Mouse (Mus musculus): ENCODE measurements around the gene Lin37. TPM values are rescaled to one million over a fixed set of nuclear protein-coding genes. Genes with fewer than 3 reads are reported as not detected.
A peak's percentile ranks its signal among the peaks of the same experiment; 100 is the strongest.

Gene Lin37
- polyA plus RNA-seq, 2 experiments: 35.8 to 38.5 TPM

GRCm38 (mm10) chr7:30562526-30563116, 3.0 kb upstream of the Lin37 start:
- WGBS: 1% methylated on average over 27 of the region's 27 CpGs
- H3K27me3 ChIP-seq (ENCODE audit: control insufficient read depth, insufficient read depth, low read length): no peaks in the 10 kb centered on the region
- H3K9ac ChIP-seq (ENCODE audit: low read depth, low read length, severe bottlenecking): peak overlapping the region; percentile 55
- DNase-seq (ENCODE audit: low spot score) (peak; percentile 3), ATAC-seq (ENCODE audit: low FRiP score, low read depth) (no peak; the same call in 1 of the 2 replicates)
- peaks cover 16% of the 10 kb centered on the region for H3K4me1 ChIP-seq (ENCODE audit: control insufficient read depth, insufficient read depth, low read length)
- no peaks in the 10 kb centered on the region for H3K9me3 ChIP-seq (ENCODE audit: control insufficient read depth, low read length)
- no peak for TF ChIP-seq POLR2A (IDR thresholded peaks at IDR 0.05; ENCODE audit: borderline replicate concordance, extremely low read depth, insufficient read depth, insufficient read length)
- H3K4me3 ChIP-seq (replicated peaks; ENCODE audit: low read length): peak overlapping the region; percentile 74
- peak overlapping the region; percentile 86 for H3K27ac ChIP-seq (replicated peaks; ENCODE audit: low read depth, low read length)
- peaks cover 26% of the 10 kb centered on the region for H3K36me3 ChIP-seq (ENCODE audit: control insufficient read depth, insufficient read depth, low read length)
- H3K4me2 ChIP-seq (replicated peaks; ENCODE audit: low read depth, low read length, severe bottlenecking): peak overlapping the region; percentile 48

DNA sequence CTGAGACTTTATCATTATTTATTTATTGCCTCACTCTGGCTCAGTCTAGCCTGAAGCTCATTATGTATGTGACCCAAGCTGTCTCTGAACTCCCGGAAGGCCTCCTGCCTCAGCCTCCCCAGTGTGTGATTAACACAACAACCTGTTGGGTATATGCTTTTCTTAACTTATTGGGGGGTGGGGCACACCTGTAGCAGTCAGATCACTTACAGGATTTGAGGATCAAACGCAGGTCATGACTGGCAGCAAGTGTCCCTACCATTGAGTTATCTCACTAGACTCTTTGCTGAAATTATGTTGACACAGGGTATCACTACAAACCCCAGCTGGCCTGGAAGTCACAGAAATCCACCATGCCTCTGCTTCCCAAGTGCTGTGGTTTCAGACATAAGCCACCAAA, 658 bp upstream of the Lin37 start:
- no peak overlapping the region for H3K27ac ChIP-seq (replicated peaks; ENCODE audit: low read depth, low read length)
- H3K4me2 ChIP-seq (replicated peaks; ENCODE audit: low read depth, low read length, severe bottlenecking): no peak overlapping the region
- no peak overlapping the region for H3K9ac ChIP-seq (ENCODE audit: low read depth, low read length, severe bottlenecking)
- peaks cover 16% of the 10 kb centered on the region for H3K4me1 ChIP-seq (ENCODE audit: control insufficient read depth, insufficient read depth, low read length)
- ATAC-seq (ENCODE audit: low FRiP score, low read depth): no peak
- H3K4me3 ChIP-seq (replicated peaks; ENCODE audit: low read length): no peak overlapping the region
- WGBS: 70% methylated on average over 2 of the region's 2 CpGs
- H3K36me3 ChIP-seq (ENCODE audit: control insufficient read depth, insufficient read depth, low read length): peaks cover 31% of the 10 kb centered on the region
- DNase-seq (ENCODE audit: low spot score): no peak
- H3K27me3 ChIP-seq (ENCODE audit: control insufficient read depth, insufficient read depth, low read length): no peaks in the 10 kb centered on the region
- no peaks in the 10 kb centered on the region for H3K9me3 ChIP-seq (ENCODE audit: control insufficient read depth, low read length)
- no peak for TF ChIP-seq POLR2A (IDR thresholded peaks at IDR 0.05; ENCODE audit: borderline replicate concordance, extremely low read depth, insufficient read depth, insufficient read length)

GRCm38 (mm10) chr7:30558656-30559442, 789 bp downstream of the Lin37 start:
- Histone ChIP-seq H3K36me3 (ENCODE audit: control insufficient read depth, insufficient read depth, low read length) (peaks cover 37% of the 10 kb centered on the region), H3K9ac (ENCODE audit: low read depth, low read length, severe bottlenecking) (peak overlapping the region; percentile 67), H3K4me3 (replicated peaks; ENCODE audit: low read length) (peak overlapping the region; percentile 59), H3K4me2 (replicated peaks; ENCODE audit: low read depth, low read length, severe bottlenecking) (peak overlapping the region; percentile 91), H3K27ac (replicated peaks; ENCODE audit: low read depth, low read length) (peak overlapping the region; percentile 39; the same call in 1 of the 2 replicates), H3K4me1 (ENCODE audit: control insufficient read depth, insufficient read depth, low read length) (peaks cover 13% of the 10 kb centered on the region), H3K9me3 (ENCODE audit: control insufficient read depth, low read length) (no peaks in the 10 kb centered on the region), H3K27me3 (ENCODE audit: control insufficient read depth, insufficient read depth, low read length) (no peaks in the 10 kb centered on the region)
- no peak for TF ChIP-seq POLR2A (IDR thresholded peaks at IDR 0.05; ENCODE audit: borderline replicate concordance, extremely low read depth, insufficient read depth, insufficient read length)
- no peak for DNase-seq (ENCODE audit: low spot score)
- WGBS: 14% methylated on average over 12 of the region's 12 CpGs
- ATAC-seq (ENCODE audit: low FRiP score, low read depth): no peak

DNA sequence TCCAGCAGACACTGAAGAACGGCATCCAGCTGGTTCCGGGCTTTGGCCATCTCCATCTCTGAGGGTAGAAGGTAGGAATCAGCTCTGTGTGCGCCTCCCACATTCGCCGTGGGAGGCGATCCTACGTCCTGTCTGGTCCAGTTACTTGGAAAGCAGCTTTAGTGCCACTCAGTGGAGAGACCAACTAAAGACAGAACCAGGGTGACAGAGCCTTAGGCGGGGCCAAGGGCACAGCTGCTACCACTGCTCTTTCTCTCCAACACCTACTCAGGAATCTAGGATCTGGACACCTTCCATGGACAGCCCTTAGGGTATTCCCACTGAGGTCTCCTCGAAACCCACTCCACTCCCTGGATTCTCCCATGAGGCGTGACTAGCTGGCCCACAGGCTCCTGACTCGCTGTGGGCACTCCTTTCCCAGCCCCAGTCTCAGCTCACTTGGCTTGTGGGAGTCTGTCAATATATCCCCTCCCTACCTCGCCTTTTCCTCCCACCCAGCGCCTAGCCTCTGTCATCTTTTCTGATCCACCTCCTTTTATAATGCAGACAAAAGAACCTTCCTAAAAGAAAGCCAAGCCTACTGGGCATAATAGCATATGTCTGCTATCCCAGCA, 1.6 kb downstream of the Lin37 start:
- no peak for ATAC-seq (ENCODE audit: low FRiP score, low read depth)
- H3K4me2 ChIP-seq (replicated peaks; ENCODE audit: low read depth, low read length, severe bottlenecking): peak overlapping the region; percentile 91; the same call in 1 of the 2 replicates

GRCm38 (mm10) chr7:30556894-30557536, 2.6 kb downstream of the Lin37 start:
- Histone ChIP-seq H3K4me1 (ENCODE audit: control insufficient read depth, insufficient read depth, low read length) (peaks cover 23% of the 10 kb centered on the region), H3K36me3 (ENCODE audit: control insufficient read depth, insufficient read depth, low read length) (peaks cover 37% of the 10 kb centered on the region), H3K4me2 (replicated peaks; ENCODE audit: low read depth, low read length, severe bottlenecking) (no peak overlapping the region), H3K4me3 (replicated peaks; ENCODE audit: low read length) (no peak overlapping the region), H3K9me3 (ENCODE audit: control insufficient read depth, low read length) (no peaks in the 10 kb centered on the region), H3K9ac (ENCODE audit: low read depth, low read length, severe bottlenecking) (no peak overlapping the region), H3K27me3 (ENCODE audit: control insufficient read depth, insufficient read depth, low read length) (no peaks in the 10 kb centered on the region), H3K27ac (replicated peaks; ENCODE audit: low read depth, low read length) (no peak overlapping the region)
- TF ChIP-seq POLR2A (IDR thresholded peaks at IDR 0.05; ENCODE audit: borderline replicate concordance, extremely low read depth, insufficient read depth, insufficient read length): no peak
- DNase-seq (ENCODE audit: low spot score) (no peak), ATAC-seq (ENCODE audit: low FRiP score, low read depth) (no peak)
- WGBS: 90% methylated on average over 18 of the region's 18 CpGs

More for the DNA sequence above, 1.6 kb downstream of the Lin37 start:
- Histone ChIP-seq H3K4me1 (ENCODE audit: control insufficient read depth, insufficient read depth, low read length) (peaks cover 21% of the 10 kb centered on the region), H3K4me3 (replicated peaks; ENCODE audit: low read length) (no peak overlapping the region), H3K9ac (ENCODE audit: low read depth, low read length, severe bottlenecking) (peak overlapping the region; percentile 67; the same call in 1 of the 2 replicates), H3K27me3 (ENCODE audit: control insufficient read depth, insufficient read depth, low read length) (no peaks in the 10 kb centered on the region), H3K36me3 (ENCODE audit: control insufficient read depth, insufficient read depth, low read length) (peaks cover 37% of the 10 kb centered on the region), H3K9me3 (ENCODE audit: control insufficient read depth, low read length) (no peaks in the 10 kb centered on the region), H3K27ac (replicated peaks; ENCODE audit: low read depth, low read length) (no peak overlapping the region)
- WGBS: 90% methylated on average over 13 of the region's 13 CpGs
- no peak for TF ChIP-seq POLR2A (IDR thresholded peaks at IDR 0.05; ENCODE audit: borderline replicate concordance, extremely low read depth, insufficient read depth, insufficient read length)
- no peak for DNase-seq (ENCODE audit: low spot score)
